Mouse (Mus musculus) kidney, adult 2 months (tissue): ENCODE measurements around the gene Rhbdf2. TPM values are rescaled to one million over a fixed set of nuclear protein-coding genes. Genes with fewer than 3 reads are reported as not detected.

Source experiments
- DNase-seq: peaks from one replicate; pipeline ENCODE4 v3.0.0; 2021
- H3K27ac ChIP-seq: fragments of 200-500 bp; 2 replicates; pipeline ENCODE4 v1.5.1; 2012; ENCODE audit warnings: low read depth, low read length, control low read depth, inconsistent platforms; ENCODE audit not compliant: insufficient read depth
- H3K27me3 ChIP-seq: fragments of 200-500 bp; replicated peaks from 2 replicates; pipeline ENCODE4 v1.6.1; 2012; ENCODE audit warnings: mild to moderate bottlenecking, moderate library complexity, low read length, inconsistent platforms; ENCODE audit not compliant: control insufficient read depth, insufficient read depth
- H3K36me3 ChIP-seq: fragments of 200-500 bp; 2 replicates; pipeline ENCODE4 v1.6.1; 2012; ENCODE audit warnings: mild to moderate bottlenecking, moderate library complexity, low read length, inconsistent platforms; ENCODE audit not compliant: control insufficient read depth, insufficient read depth
- H3K4me1 ChIP-seq: fragments of 200-500 bp; 2 replicates; pipeline ENCODE4 v1.6.1; 2011; ENCODE audit warnings: low read length; ENCODE audit not compliant: control insufficient read depth, insufficient read depth
- H3K4me3 ChIP-seq: fragments of 200-500 bp; 2 replicates; pipeline ENCODE4 v1.5.1; 2011; ENCODE audit warnings: mild to moderate bottlenecking, low read depth, low read length, control low read depth; ENCODE audit not compliant: insufficient read depth
- CTCF ChIP-seq: fragments of 200-500 bp; conservative IDR thresholded peaks from 2 replicates; pipeline ENCODE4 v1.5.1; 2011; ENCODE audit warnings: low read depth, mild to moderate bottlenecking, control low read depth, low read length, moderate library complexity, mixed read lengths; ENCODE audit not compliant: insufficient read depth, insufficient read length
- POLR2A ChIP-seq: fragments of 200-500 bp; IDR thresholded peaks from one replicate; pipeline ENCODE4 v1.6.1; 2011; ENCODE audit warnings: low read depth, low read length, control low read depth
- WGBS: fragments of 180-500 bp; shearing (Covaris S2); methylation state at CpG from one replicate; pipeline ENCODE4 v1.1.7; 2018; 5-methylcytosine and 5-hydroxymethylcytosine counted together
- polyA plus RNA-seq: library from polyadenylated mRNA; depleted of rRNA; stranded (reverse); fragments of >200 nt; gene quantifications from 2 replicates; pipeline ENCODE4 v1.2.3, GENCODE M21; 2012; rRNA removed

The Rhbdf2 gene
- polyA plus RNA-seq, 1 experiment: 18.0 TPM

DNA sequence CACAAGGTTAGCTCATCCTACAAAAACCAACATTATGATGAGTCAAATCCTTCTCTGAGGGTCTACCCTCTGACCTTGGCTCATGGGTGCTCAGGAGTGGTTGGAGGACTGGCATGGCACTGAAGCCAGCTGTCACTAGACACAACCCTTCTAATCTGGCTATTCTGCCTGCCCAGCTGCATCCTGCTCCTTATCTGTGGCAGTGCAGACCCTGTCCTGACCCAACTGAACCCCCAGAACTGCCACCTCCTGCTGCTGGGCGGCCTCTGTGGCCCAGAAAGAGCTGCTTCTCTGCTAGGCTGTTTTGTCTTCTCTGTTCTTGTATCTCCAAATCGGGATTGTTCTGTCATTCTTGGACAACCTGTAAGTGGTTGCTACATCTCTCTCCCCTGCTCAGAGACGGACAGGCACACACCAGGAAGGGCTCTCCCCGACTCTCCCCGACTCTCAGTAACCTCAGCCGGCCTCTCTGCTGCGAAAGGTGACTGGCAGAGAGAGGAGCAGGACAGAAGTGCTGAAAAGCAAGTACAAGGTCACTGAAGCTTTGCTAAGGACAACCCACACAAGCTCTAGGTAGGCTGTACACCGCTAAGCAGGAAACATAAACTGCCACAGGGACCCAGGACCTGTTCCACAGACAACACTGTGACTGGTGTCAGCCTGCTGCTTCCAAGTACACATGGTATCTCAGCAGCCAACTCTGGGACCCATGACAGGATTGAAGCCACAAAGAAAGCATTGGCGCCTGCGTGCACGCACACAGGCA, 77.4 kb downstream of the Rhbdf2 start:
- Histone ChIP-seq H3K27me3 (no peaks in the 10 kb centered on the region), H3K4me1 (0 out of 2 replicates have a peak, but pooled peaks cover 6% of the 10 kb centered on the region), H3K4me3 (no peak overlapping the region), H3K36me3 (no peaks in the 10 kb centered on the region), H3K27ac (no peak overlapping the region)
- TF ChIP-seq POLR2A (no peak), CTCF (no peak)
- no peak for DNase-seq
- WGBS: 69% methylated on average over 11 of the region's 11 CpGs

DNA sequence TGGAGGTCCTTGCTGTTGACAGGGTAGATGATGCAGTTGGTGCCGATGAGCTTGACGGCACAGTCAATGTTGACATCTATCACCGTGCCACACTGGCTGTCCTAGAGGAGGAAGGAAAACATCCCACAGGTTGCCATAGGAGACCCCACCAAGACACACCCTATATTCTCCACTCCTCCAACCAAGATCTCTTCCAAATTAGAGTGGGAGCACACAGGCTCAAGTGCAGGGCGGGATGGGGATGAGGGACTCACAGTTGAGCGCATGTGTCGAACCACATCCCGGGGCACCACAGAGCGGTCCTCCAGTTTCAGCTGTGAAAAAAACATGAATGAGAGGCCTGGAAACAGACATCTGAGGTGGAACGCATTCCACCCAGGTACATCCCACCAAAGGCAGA, 78.0 kb downstream of the Rhbdf2 start:
- Histone ChIP-seq H3K4me1 (0 out of 2 replicates have a peak, but pooled peaks cover 6% of the 10 kb centered on the region), H3K27ac (no peak overlapping the region), H3K36me3 (no peaks in the 10 kb centered on the region), H3K27me3 (no peaks in the 10 kb centered on the region), H3K4me3 (no peak overlapping the region)
- TF ChIP-seq POLR2A: no peak
- TF ChIP-seq CTCF: no peak
- 95% methylated on average over 9 of the region's 9 CpGs for WGBS
- no peak for DNase-seq

Other genes starting within 250 kb of the Rhbdf2 start
- gene Rnf157, start 214.0 kb downstream of the Rhbdf2 start, polyA plus RNA-seq: 2.5 and 2.9 TPM in 2 replicates
- 195 and 211 TPM in 2 replicates for gene Ubald2, start 192.9 kb downstream of the Rhbdf2 start, polyA plus RNA-seq
- gene Qrich2, start 160.8 kb downstream of the Rhbdf2 start, polyA plus RNA-seq: 0.08 and 0.24 TPM in 2 replicates
- 87.5 and 91.1 TPM in 2 replicates for gene Prpsap1, start 132.8 kb downstream of the Rhbdf2 start, polyA plus RNA-seq
- 9.9 and 12.0 TPM in 2 replicates for gene Sphk1, start 96.1 kb downstream of the Rhbdf2 start, polyA plus RNA-seq
- gene Ube2o, start 45.6 kb downstream of the Rhbdf2 start, polyA plus RNA-seq: 10.3 and 10.8 TPM in 2 replicates
- not detected in 2 replicates for gene Aanat, start 40.6 kb downstream of the Rhbdf2 start, polyA plus RNA-seq
- gene Prcd, start 26.5 kb upstream of the Rhbdf2 start, polyA plus RNA-seq: 0.44 and 0.52 TPM in 2 replicates
- 16.2 and 21.0 TPM in 2 replicates for gene Cygb, start 27.3 kb upstream of the Rhbdf2 start, polyA plus RNA-seq
- gene St6galnac1, start 148.5 kb upstream of the Rhbdf2 start, polyA plus RNA-seq: 0.69 and 1.1 TPM in 2 replicates
- 11.3 TPM in 2 replicates for gene Mxra7, start 201.0 kb upstream of the Rhbdf2 start, polyA plus RNA-seq
- 26.8 and 32.8 TPM in 2 replicates for gene Mettl23, start 216.3 kb upstream of the Rhbdf2 start, polyA plus RNA-seq
- gene Jmjd6, start 216.4 kb upstream of the Rhbdf2 start, polyA plus RNA-seq: 19.6 and 20.9 TPM in 2 replicates
- gene Mfsd11, start 225.4 kb upstream of the Rhbdf2 start, polyA plus RNA-seq: 44.9 and 48.5 TPM in 2 replicates
- gene Srsf2, start 226.1 kb upstream of the Rhbdf2 start, polyA plus RNA-seq: 214 and 336 TPM in 2 replicates